Mouse (Mus musculus) stomach, postnatal 0 days (tissue): ENCODE measurements around the gene Hexa. TPM values are rescaled to one million over a fixed set of nuclear protein-coding genes. Genes with fewer than 3 reads are reported as not detected.
A peak's percentile ranks its signal among the peaks of the same experiment; 100 is the strongest.

ENCODE experiments used
- ATAC-seq: fragments of 200-750 bp; cut with Nextera tagmentation; 2 replicates; pipeline ENCODE4 v1.8.0; 2017; ENCODE audit not compliant: low FRiP score, low TSS enrichment
- DNase-seq: peaks from one replicate; pipeline ENCODE4 v3.0.0-alpha.2; 2016; ENCODE audit warnings: low spot score
- H3K27ac ChIP-seq: fragments of 300-500 bp; sonication (generic); replicated peaks from 2 replicates; pipeline ENCODE4 v1.5.1; 2014; ENCODE audit warnings: mild to moderate bottlenecking, control low read depth
- H3K27me3 ChIP-seq: fragments of 300-500 bp; sonication (generic); 2 replicates; pipeline ENCODE4 v1.6.1; 2014; ENCODE audit warnings: low read length; ENCODE audit not compliant: control insufficient read depth, insufficient read depth
- H3K36me3 ChIP-seq: fragments of 300-500 bp; sonication (generic); 2 replicates; pipeline ENCODE4 v1.6.1; 2014; ENCODE audit warnings: low read length, mixed read lengths; ENCODE audit not compliant: control insufficient read depth, insufficient read depth
- H3K4me1 ChIP-seq: fragments of 300-500 bp; sonication (generic); replicated peaks from 2 replicates; pipeline ENCODE4 v1.6.1; 2014; ENCODE audit warnings: antibody characterized with exemption; ENCODE audit not compliant: control insufficient read depth, insufficient read depth
- H3K4me2 ChIP-seq: fragments of 300-500 bp; sonication (generic); replicated peaks from 2 replicates; pipeline ENCODE4 v1.6.1; 2014; ENCODE audit warnings: low read depth, mild to moderate bottlenecking, control low read depth, moderate library complexity
- H3K4me3 ChIP-seq: fragments of 300-500 bp; sonication (generic); 2 replicates; pipeline ENCODE4 v1.5.1; 2014; ENCODE audit warnings: low read depth, low read length, control low read depth
- H3K9ac ChIP-seq: fragments of 300-500 bp; sonication (generic); 2 replicates; pipeline ENCODE4 v1.6.1; 2014; ENCODE audit warnings: mild to moderate bottlenecking, low read length, control low read depth, mixed read lengths
- H3K9me3 ChIP-seq: fragments of 300-500 bp; sonication (generic); 2 replicates; pipeline ENCODE4 v1.6.1; 2016; ENCODE audit warnings: low read length; ENCODE audit not compliant: control insufficient read depth
- CTCF ChIP-seq: IDR thresholded peaks from 2 replicates; pipeline ENCODE4 v1.5.1; 2016; ENCODE audit warnings: antibody characterized with exemption, low read depth, mild to moderate bottlenecking, moderate library complexity
- EP300 ChIP-seq: optimal IDR thresholded peaks from 2 replicates; pipeline ENCODE3; 2016; ENCODE audit warnings: antibody characterized with exemption
- WGBS: fragments of 180-500 bp; shearing (Covaris S2); extraction: QIAGEN DNeasy Blood & Tissue Kit; methylation state at CpG from one replicate; pipeline ENCODE4 v1.1.7; 2014; 5-methylcytosine and 5-hydroxymethylcytosine counted together
- polyA plus RNA-seq: library from polyadenylated mRNA; unstranded; fragments of >200 nt; fragmentation: Nextera tagmentation; extraction: Ambion mirVana; gene quantifications from 2 replicates; pipeline ENCODE4 v1.2.1, GENCODE M21; 2015

Hexa gene
- polyA plus RNA-seq, 1 experiment from 2014 or later = 39.2 TPM

- H3K4me3 ChIP-seq = no peak overlapping the region
- ATAC-seq = no peak
- no peaks in the 10 kb centered on the region for H3K36me3 ChIP-seq
- no peaks in the 10 kb centered on the region for H3K4me1 ChIP-seq
- H3K9ac ChIP-seq = no peak overlapping the region
- H3K9me3 ChIP-seq = no peaks in the 10 kb centered on the region
- DNase-seq = peak; percentile 42
- no peak overlapping the region for H3K27ac ChIP-seq
- H3K4me2 ChIP-seq = no peak overlapping the region
- WGBS = 83% methylated on average over 4 of the region's 4 CpGs
- no peaks in the 10 kb centered on the region for H3K27me3 ChIP-seq
- no peak for TF ChIP-seq CTCF
- no peak for TF ChIP-seq EP300
Observed at GRCm38 (mm10) chr9:59553719-59554118, 14.4 kb downstream of the Hexa start.

- H3K27me3 ChIP-seq = no peaks in the 10 kb centered on the region
- H3K9ac ChIP-seq = no peak overlapping the region
- peak; percentile 57 for ATAC-seq
- no peak for TF ChIP-seq EP300
- TF ChIP-seq CTCF = peak; percentile 94
- H3K27ac ChIP-seq = no peak overlapping the region
- no peaks in the 10 kb centered on the region for H3K4me1 ChIP-seq
- peaks cover 5% of the 10 kb centered on the region; the same call in 1 of the 2 replicates for H3K36me3 ChIP-seq
- 24% methylated on average over 4 of the region's 4 CpGs for WGBS
- peak; percentile 80 for DNase-seq
- H3K4me3 ChIP-seq = no peak overlapping the region
- H3K4me2 ChIP-seq = no peak overlapping the region
- no peaks in the 10 kb centered on the region for H3K9me3 ChIP-seq
Observed at GRCm38 (mm10) chr9:59565600-59565999, 26.3 kb downstream of the Hexa start.

- WGBS = 24% methylated on average over 6 of the region's 6 CpGs
- H3K27ac ChIP-seq = no peak overlapping the region
- peaks cover 4% of the 10 kb centered on the region; the same call in 1 of the 2 replicates for H3K36me3 ChIP-seq
- H3K4me2 ChIP-seq = no peak overlapping the region
- no peak overlapping the region for H3K4me3 ChIP-seq
- peak; percentile 85 for DNase-seq
- TF ChIP-seq CTCF = peak; percentile 93
- TF ChIP-seq EP300 = no peak
- H3K27me3 ChIP-seq = no peaks in the 10 kb centered on the region
- H3K9ac ChIP-seq = no peak overlapping the region
- no peaks in the 10 kb centered on the region for H3K4me1 ChIP-seq
- H3K9me3 ChIP-seq = no peaks in the 10 kb centered on the region
- ATAC-seq = peak; percentile 87
Observed at GRCm38 (mm10) chr9:59567111-59567510, 27.8 kb downstream of the Hexa start.

GRCm38 (mm10) chr9:59571852-59572251, 32.5 kb downstream of the Hexa start:
- H3K27ac ChIP-seq = no peak overlapping the region
- no peak overlapping the region for H3K4me3 ChIP-seq
- H3K36me3 ChIP-seq = no peaks in the 10 kb centered on the region
- DNase-seq (no peak), ATAC-seq (no peak)
- H3K9ac ChIP-seq = no peak overlapping the region
- H3K4me2 ChIP-seq = no peak overlapping the region
- H3K27me3 ChIP-seq = no peaks in the 10 kb centered on the region
- no peak for TF ChIP-seq CTCF
- TF ChIP-seq EP300 = no peak
- H3K4me1 ChIP-seq = no peaks in the 10 kb centered on the region
- no peaks in the 10 kb centered on the region for H3K9me3 ChIP-seq
- 70% methylated on average over 2 of the region's 2 CpGs for WGBS

GRCm38 (mm10) chr9:59577401-59577800, 38.1 kb downstream of the Hexa start:
- Histone ChIP-seq H3K4me1 (0 out of 2 replicates have a peak, but pooled peaks cover 2% of the 10 kb centered on the region), H3K4me2 (peak overlapping the region; percentile 69), H3K27ac (no peak overlapping the region), H3K4me3 (peak overlapping the region; percentile 44), H3K9ac (no peak overlapping the region), H3K27me3 (no peaks in the 10 kb centered on the region), H3K36me3 (no peaks in the 10 kb centered on the region), H3K9me3 (no peaks in the 10 kb centered on the region)
- DNase-seq (no peak), ATAC-seq (no peak)
- 10% methylated on average over 13 of the region's 13 CpGs for WGBS
- TF ChIP-seq EP300 = no peak
- TF ChIP-seq CTCF = no peak

GRCm38 (mm10) chr9:59577844-59578504, 38.6 kb downstream of the Hexa start, which contains the start of gene Celf6:
Gene Celf6, plus strand, starts transcription at chr9:59577917.
- no peaks in the 10 kb centered on the region for H3K36me3 ChIP-seq
- no peaks in the 10 kb centered on the region for H3K9me3 ChIP-seq
- no peak within 1 kb of the TSS for H3K27ac ChIP-seq
- under 1% methylated on average over 42 of the region's 61 CpGs for WGBS
- 0 out of 2 replicates have a peak, but pooled peaks cover 2% of the 10 kb centered on the region for H3K4me1 ChIP-seq
- no peaks in the 10 kb centered on the region for H3K27me3 ChIP-seq
- DNase-seq (peak; percentile 93), ATAC-seq (peak; percentile 96)
- peak within 1 kb of the TSS; percentile 69 for H3K4me2 ChIP-seq
- no peak within 1 kb of the TSS for H3K9ac ChIP-seq
- peak within 1 kb of the TSS; percentile 44 for H3K4me3 ChIP-seq
- TF ChIP-seq EP300 = no peak
- no peak for TF ChIP-seq CTCF
